ENCODE assay signal across 8 mouse cellular contexts in genomic region chr19:8714653-8715481, GRCm38 (mm10). TPM values are rescaled to one million over a fixed set of nuclear protein-coding genes. Genes with fewer than 3 reads are reported as not detected.
DNase-seq lines count a peak whose midpoint lies in the region; ATAC-seq and TF ChIP-seq lines count a peak whose summit lies in the region.

No protein-coding gene starts in this region.

- no peak overlapping the region for H3K9ac ChIP-seq in limb, embryonic 11.5 days (ENCODE audit: low read length)
- H3K9ac ChIP-seq in neural tube, embryonic 15.5 days (replicated peaks), result no peak overlapping the region

- no peaks in the 10 kb centered on the region for H3K27me3 ChIP-seq in limb, embryonic 11.5 days (ENCODE audit: control insufficient read depth, insufficient read depth, low read length)
- H3K27me3 ChIP-seq in limb, embryonic 10.5 days (ENCODE audit: low read depth, poor library complexity, severe bottlenecking), result no peaks in the 10 kb centered on the region
- no peaks in the 10 kb centered on the region for H3K27me3 ChIP-seq in heart, embryonic 10.5 days (ENCODE audit: insufficient read depth, poor library complexity, severe bottlenecking)
- H3K27me3 ChIP-seq in small intestine, adult 2 months (ENCODE audit: control insufficient read depth, insufficient read depth, low read length), result no peaks in the 10 kb centered on the region
- H3K27me3 ChIP-seq in neural tube, embryonic 15.5 days (replicated peaks), result no peaks in the 10 kb centered on the region

- no peak overlapping the region for H3K4me3 ChIP-seq in limb, embryonic 11.5 days (ENCODE audit: low read depth, low read length)
- H3K4me3 ChIP-seq in limb, embryonic 10.5 days, result no peak overlapping the region
- H3K4me3 ChIP-seq in heart, embryonic 10.5 days, result no peak overlapping the region
- H3K4me3 ChIP-seq in small intestine, adult 2 months (ENCODE audit: low read depth, low read length), result no peak overlapping the region
- H3K4me3 ChIP-seq in neural tube, embryonic 15.5 days (replicated peaks), result no peak overlapping the region

- WGBS in limb, embryonic 11.5 days, result 79% methylated on average over 10 of the region's 10 CpGs
- 78% methylated on average over 10 of the region's 10 CpGs for WGBS in limb, embryonic 10.5 days
- WGBS in heart, embryonic 10.5 days, result 72% methylated on average over 10 of the region's 10 CpGs
- 52% methylated on average over 10 of the region's 10 CpGs for WGBS in small intestine, adult 2 months
- WGBS in neural tube, embryonic 15.5 days, result 73% methylated on average over 10 of the region's 10 CpGs

- peak; percentile 29 to 39 for DNase-seq in adrenal gland, postnatal 36 days
- DNase-seq in adrenal gland, adult 8-10 months, result no peak
- no peak for DNase-seq in limb, embryonic 11.5 days (ENCODE audit: low spot score)
- DNase-seq in limb, embryonic 10.5 days (ENCODE audit: low spot score), result no peak
- no peak for DNase-seq in heart, embryonic 10.5 days (ENCODE audit: low spot score)

- H3K27ac ChIP-seq in limb, embryonic 11.5 days (replicated peaks; ENCODE audit: low read depth, low read length), result 0 out of 2 replicates have a peak overlapping the region, but pooled peaks have one; percentile 8
- H3K27ac ChIP-seq in limb, embryonic 10.5 days, result no peak overlapping the region
- peak overlapping the region; percentile 97 for H3K27ac ChIP-seq in heart, embryonic 10.5 days
- H3K27ac ChIP-seq in small intestine, adult 2 months (ENCODE audit: insufficient read depth, low read depth, low read length), result peak overlapping the region; percentile 94
- no peak overlapping the region for H3K27ac ChIP-seq in neural tube, embryonic 15.5 days (replicated peaks)

- H3K4me2 ChIP-seq in limb, embryonic 11.5 days (ENCODE audit: low read depth, severe bottlenecking), result no peak overlapping the region
- H3K4me2 ChIP-seq in neural tube, embryonic 15.5 days, result no peak overlapping the region

- peaks cover 7% of the 10 kb centered on the region for H3K4me1 ChIP-seq in limb, embryonic 11.5 days (ENCODE audit: control insufficient read depth, insufficient read depth, low read length)
- peaks cover 21% of the 10 kb centered on the region for H3K4me1 ChIP-seq in limb, embryonic 10.5 days
- peaks cover 18% of the 10 kb centered on the region for H3K4me1 ChIP-seq in heart, embryonic 10.5 days
- peaks cover 28% of the 10 kb centered on the region; the same call in 1 of the 2 replicates for H3K4me1 ChIP-seq in small intestine, adult 2 months (ENCODE audit: control insufficient read depth, insufficient read depth, insufficient read length, low read length)
- H3K4me1 ChIP-seq in neural tube, embryonic 15.5 days, result peaks cover 42% of the 10 kb centered on the region

- no peak for TF ChIP-seq POLR2A in small intestine, adult 2 months (IDR thresholded peaks at IDR 0.05; ENCODE audit: low read depth, low read length)

- TF ChIP-seq CTCF in small intestine, adult 2 months (IDR thresholded peaks at IDR 0.05; ENCODE audit: extremely low read depth, insufficient read length, insufficient replicate concordance, low read depth, low read length), result no peak

- no peak for ATAC-seq in limb, embryonic 11.5 days (ENCODE audit: insufficient number of reproducible peaks, low FRiP score, low TSS enrichment, low read depth)
- no peak for ATAC-seq in monocyte, adult 5-6 weeks (replicated peaks; ENCODE audit: insufficient number of reproducible peaks, low FRiP score, low TSS enrichment, poor library complexity, severe bottlenecking)
- no peak for ATAC-seq in neural tube, embryonic 15.5 days (ENCODE audit: low FRiP score)

- H3K36me3 ChIP-seq in limb, embryonic 11.5 days (ENCODE audit: control insufficient read depth, insufficient read depth, low read length), result peaks cover 11% of the 10 kb centered on the region
- peaks cover 25% of the 10 kb centered on the region for H3K36me3 ChIP-seq in limb, embryonic 10.5 days
- H3K36me3 ChIP-seq in heart, embryonic 10.5 days, result peaks cover 24% of the 10 kb centered on the region
- peaks cover 18% of the 10 kb centered on the region for H3K36me3 ChIP-seq in small intestine, adult 2 months (ENCODE audit: control insufficient read depth, insufficient read depth, low read length)
- peaks cover 20% of the 10 kb centered on the region for H3K36me3 ChIP-seq in neural tube, embryonic 15.5 days

- H3K9me3 ChIP-seq in limb, embryonic 11.5 days (ENCODE audit: control insufficient read depth, low read length), result no peaks in the 10 kb centered on the region
- H3K9me3 ChIP-seq in limb, embryonic 10.5 days (replicated peaks), result no peaks in the 10 kb centered on the region
- H3K9me3 ChIP-seq in heart, embryonic 10.5 days, result no peaks in the 10 kb centered on the region
- no peaks in the 10 kb centered on the region for H3K9me3 ChIP-seq in neural tube, embryonic 15.5 days (replicated peaks)

RNA-seq across cellular contexts. Expression of gene Slc3a2, which starts 8.3 kb away (rescaled TPM):
- 100 to 1,000 TPM; 354 to 445 TPM for total RNA-seq in adrenal gland, postnatal 36 days (2021)
- 100 to 1,000 TPM; 210 to 266 (median 246) TPM for total RNA-seq in adrenal gland, adult 8-10 months (2022)
- polyA plus RNA-seq in limb, embryonic 11.5 days (2014; fragmentation: Nextera tagmentation; extraction: Ambion mirVana), result 108 and 114 TPM in 2 replicates
- polyA plus RNA-seq in limb, embryonic 10.5 days (2016; fragmentation: Nextera tagmentation; extraction: Ambion mirVana), result 119 and 128 TPM in 2 replicates
- polyA plus RNA-seq in heart, embryonic 10.5 days (2016; fragmentation: Nextera tagmentation; extraction: Ambion mirVana), result 91.8 and 104 TPM in 2 replicates
- polyA plus RNA-seq in small intestine, adult 2 months (2012; rRNA removed), result 132 and 391 TPM in 2 replicates
- 61.4 to 198 TPM (median 77.3 TPM) in 3 replicates for total RNA-seq in monocyte, adult 5-6 weeks (2017)
- 158 and 159 TPM in 2 replicates for polyA plus RNA-seq in neural tube, embryonic 15.5 days (2015; fragmentation: Nextera tagmentation; extraction: Ambion mirVana)

RNA-seq across cellular contexts. Expression of gene Wdr74, which starts 20.8 kb away (rescaled TPM):
- total RNA-seq in adrenal gland, postnatal 36 days (2021), result 10 to 100 TPM; 52.3 to 71.2 TPM
- 10 to 100 TPM; 49.1 to 60.4 (median 53.3) TPM for total RNA-seq in adrenal gland, adult 8-10 months (2022)
- polyA plus RNA-seq in limb, embryonic 11.5 days (2014; fragmentation: Nextera tagmentation; extraction: Ambion mirVana), result 92.9 and 100 TPM in 2 replicates
- polyA plus RNA-seq in limb, embryonic 10.5 days (2016; fragmentation: Nextera tagmentation; extraction: Ambion mirVana), result 121 and 145 TPM in 2 replicates
- polyA plus RNA-seq in heart, embryonic 10.5 days (2016; fragmentation: Nextera tagmentation; extraction: Ambion mirVana), result 76.6 and 101 TPM in 2 replicates
- 12.1 and 17.5 TPM in 2 replicates for polyA plus RNA-seq in small intestine, adult 2 months (2012; rRNA removed)
- 32.5 to 68.4 TPM (median 56.6 TPM) in 3 replicates for total RNA-seq in monocyte, adult 5-6 weeks (2017)
- polyA plus RNA-seq in neural tube, embryonic 15.5 days (2015; fragmentation: Nextera tagmentation; extraction: Ambion mirVana), result 91.0 and 95.2 TPM in 2 replicates

RNA-seq across cellular contexts. Expression of gene 1700092M07Rik, which starts 25.7 kb away (rescaled TPM):
- total RNA-seq in adrenal gland, postnatal 36 days (2021), result 1 to 10 TPM in 1 of 2 experiments, under 1 TPM in 1; 0.82 to 1.0 TPM
- 1 to 10 TPM in 3 of 4 experiments, under 1 TPM in 1; 0.64 to 4.4 (median 1.8) TPM for total RNA-seq in adrenal gland, adult 8-10 months (2022)
- polyA plus RNA-seq in limb, embryonic 11.5 days (2014; fragmentation: Nextera tagmentation; extraction: Ambion mirVana), result 0.99 and 1.8 TPM in 2 replicates
- 2.8 and 3.1 TPM in 2 replicates for polyA plus RNA-seq in limb, embryonic 10.5 days (2016; fragmentation: Nextera tagmentation; extraction: Ambion mirVana)
- polyA plus RNA-seq in heart, embryonic 10.5 days (2016; fragmentation: Nextera tagmentation; extraction: Ambion mirVana), result 1.6 and 2.1 TPM in 2 replicates
- polyA plus RNA-seq in small intestine, adult 2 months (2012; rRNA removed), result not detected in 2 replicates
- total RNA-seq in monocyte, adult 5-6 weeks (2017), result 1.9 to 2.8 TPM in 2 of 3 replicates, not detected in the other
- 1.5 and 2.2 TPM in 2 replicates for polyA plus RNA-seq in neural tube, embryonic 15.5 days (2015; fragmentation: Nextera tagmentation; extraction: Ambion mirVana)

RNA-seq across cellular contexts. Expression of gene Stx5a, which starts 26.3 kb away (rescaled TPM):
- 10 to 100 TPM; 83.6 to 92.9 TPM for total RNA-seq in adrenal gland, postnatal 36 days (2021)
- 100 to 1,000 TPM in 3 of 4 experiments, 10 to 100 TPM in 1; 90.9 to 138 (median 118) TPM for total RNA-seq in adrenal gland, adult 8-10 months (2022)
- polyA plus RNA-seq in limb, embryonic 11.5 days (2014; fragmentation: Nextera tagmentation; extraction: Ambion mirVana), result 125 and 127 TPM in 2 replicates
- polyA plus RNA-seq in limb, embryonic 10.5 days (2016; fragmentation: Nextera tagmentation; extraction: Ambion mirVana), result 99.3 and 134 TPM in 2 replicates
- polyA plus RNA-seq in heart, embryonic 10.5 days (2016; fragmentation: Nextera tagmentation; extraction: Ambion mirVana), result 83.1 and 91.1 TPM in 2 replicates
- polyA plus RNA-seq in small intestine, adult 2 months (2012; rRNA removed), result 31.7 and 65.9 TPM in 2 replicates
- 105 to 173 TPM (median 138 TPM) in 3 replicates for total RNA-seq in monocyte, adult 5-6 weeks (2017)
- polyA plus RNA-seq in neural tube, embryonic 15.5 days (2015; fragmentation: Nextera tagmentation; extraction: Ambion mirVana), result 124 and 127 TPM in 2 replicates

RNA-seq across cellular contexts. Expression of gene Nxf1, which starts 42.0 kb away (rescaled TPM):
- 100 to 1,000 TPM in 1 of 2 experiments, 10 to 100 TPM in 1; 94.7 to 144 TPM for total RNA-seq in adrenal gland, postnatal 36 days (2021)
- 100 to 1,000 TPM; 102 to 164 (median 148) TPM for total RNA-seq in adrenal gland, adult 8-10 months (2022)
- 228 and 247 TPM in 2 replicates for polyA plus RNA-seq in limb, embryonic 11.5 days (2014; fragmentation: Nextera tagmentation; extraction: Ambion mirVana)
- 257 and 273 TPM in 2 replicates for polyA plus RNA-seq in limb, embryonic 10.5 days (2016; fragmentation: Nextera tagmentation; extraction: Ambion mirVana)
- polyA plus RNA-seq in heart, embryonic 10.5 days (2016; fragmentation: Nextera tagmentation; extraction: Ambion mirVana), result 156 and 193 TPM in 2 replicates
- 13.3 and 25.4 TPM in 2 replicates for polyA plus RNA-seq in small intestine, adult 2 months (2012; rRNA removed)
- total RNA-seq in monocyte, adult 5-6 weeks (2017), result 85.6 to 138 TPM (median 127 TPM) in 3 replicates
- 127 and 140 TPM in 2 replicates for polyA plus RNA-seq in neural tube, embryonic 15.5 days (2015; fragmentation: Nextera tagmentation; extraction: Ambion mirVana)

Comparison
In these comparisons a context has a peak if more than half of its experiments do, and no peak if none do; other contexts are left out.
1. DNase-seq: peak in adrenal gland, postnatal 36 days (2 of 2); none in adrenal gland, adult 8-10 months (single experiment), limb, embryonic 11.5 days (single experiment), limb, embryonic 10.5 days (single experiment) and heart, embryonic 10.5 days (single experiment).
2. H3K27ac ChIP-seq: peak in limb, embryonic 11.5 days (single experiment), heart, embryonic 10.5 days (single experiment) and small intestine, adult 2 months (single experiment); none in limb, embryonic 10.5 days (single experiment) and neural tube, embryonic 15.5 days (single experiment).